Mouse (Mus musculus): Measurements from ENCODE around the gene H2-T3.
"Not testable (repeated sequence)": the region's sequence is repeated elsewhere in the genome, so short reads cannot be mapped to it uniquely, and the experiment has no call there.

The H2-T3 gene

GRCm38 (mm10) chr17:36190169-36190507, at the start of gene H2-T3:
Gene H2-T3, minus strand, starts transcription at chr17:36190287.
- no peak for DNase-seq

- no peak for DNase-seq
Observed at GRCm38 (mm10) chr17:36237321-36237921, 47.3 kb upstream of the H2-T3 start.

- not testable (repeated sequence) for DNase-seq
Observed at GRCm38 (mm10) chr17:36235300-36235699, 45.2 kb upstream of the H2-T3 start.

- no peak for DNase-seq
Observed at GRCm38 (mm10) chr17:36233572-36233971, 43.5 kb upstream of the H2-T3 start.

DNA sequence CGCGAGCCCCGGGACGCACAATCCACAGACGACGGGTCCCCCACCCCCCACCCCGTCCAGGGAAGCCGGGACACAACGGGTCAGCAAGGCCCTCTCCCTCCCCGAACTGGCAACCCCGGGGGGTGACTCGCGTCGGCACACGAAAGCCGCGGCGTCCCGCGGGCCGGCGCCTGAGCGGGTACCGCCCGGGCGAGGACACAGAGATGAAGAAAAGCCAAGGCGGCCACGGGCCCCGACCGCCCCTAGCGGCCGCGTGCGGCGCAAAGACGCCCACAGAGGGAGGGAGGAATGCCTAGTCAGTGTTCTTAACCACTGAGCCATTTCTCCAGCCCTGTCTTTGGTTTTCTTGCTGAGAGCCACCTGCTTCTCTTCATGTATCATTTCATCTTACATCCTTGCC, 41.2 kb upstream of the H2-T3 start:
- peak; percentile 73 for DNase-seq

- DNase-seq = no peak
Observed at GRCm38 (mm10) chr17:36229046-36229445, 39.0 kb upstream of the H2-T3 start.

GRCm38 (mm10) chr17:36226921-36227320, 36.8 kb upstream of the H2-T3 start:
- no peak for DNase-seq

DNA sequence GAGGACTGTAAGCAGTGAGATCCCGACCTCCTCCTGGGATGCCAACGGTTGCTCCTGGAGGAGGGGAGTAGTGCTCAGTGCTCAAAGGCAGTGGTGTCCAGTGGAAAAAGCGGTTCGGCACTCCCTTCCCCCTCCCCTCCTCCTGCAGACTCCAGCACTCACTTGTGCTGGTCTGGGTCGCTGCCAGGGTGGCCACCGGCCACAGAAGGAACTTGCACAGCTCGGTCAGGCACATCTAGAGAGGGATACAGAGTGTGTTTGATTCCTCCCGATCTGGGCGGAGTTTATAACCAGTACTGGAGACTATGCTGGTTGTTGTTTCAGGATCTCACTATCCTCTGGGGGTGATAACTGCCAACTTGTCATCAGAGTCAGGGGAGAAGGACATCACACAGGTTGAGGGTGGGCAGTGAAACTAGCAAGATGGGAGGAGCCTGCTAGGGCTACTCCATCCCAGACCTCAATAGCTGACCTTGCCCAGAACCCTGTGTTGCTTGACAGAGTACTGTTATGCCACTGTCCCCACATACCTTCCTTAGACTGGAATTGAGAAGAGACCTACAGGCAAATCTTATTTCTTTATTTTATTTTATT, 35.2 kb upstream of the H2-T3 start:
- peak; percentile 8 for DNase-seq

GRCm38 (mm10) chr17:36224451-36224850, 34.4 kb upstream of the H2-T3 start:
- DNase-seq = no peak

GRCm38 (mm10) chr17:36218594-36219155, 28.6 kb upstream of the H2-T3 start:
- DNase-seq = no peak

DNA sequence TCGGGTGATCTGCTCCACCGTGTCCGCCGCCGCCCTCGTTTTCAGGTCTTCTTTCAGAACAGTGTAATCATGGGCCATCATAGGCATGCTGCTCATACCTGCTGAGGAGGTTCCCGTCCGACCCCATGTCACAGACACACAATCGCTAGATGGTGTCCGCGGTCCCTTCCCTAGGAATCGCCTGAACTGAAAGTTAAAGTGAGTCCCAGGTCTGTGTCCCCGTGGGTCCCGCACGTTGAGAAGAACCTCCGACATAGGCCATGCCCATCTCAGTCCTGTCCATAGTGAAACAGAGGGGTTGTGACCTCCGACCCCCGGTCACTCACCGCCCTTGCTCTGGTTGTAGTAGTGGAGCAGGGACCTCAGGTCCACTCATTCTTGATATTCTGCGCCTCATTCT, 25.5 kb upstream of the H2-T3 start:
- no peak for DNase-seq

DNA sequence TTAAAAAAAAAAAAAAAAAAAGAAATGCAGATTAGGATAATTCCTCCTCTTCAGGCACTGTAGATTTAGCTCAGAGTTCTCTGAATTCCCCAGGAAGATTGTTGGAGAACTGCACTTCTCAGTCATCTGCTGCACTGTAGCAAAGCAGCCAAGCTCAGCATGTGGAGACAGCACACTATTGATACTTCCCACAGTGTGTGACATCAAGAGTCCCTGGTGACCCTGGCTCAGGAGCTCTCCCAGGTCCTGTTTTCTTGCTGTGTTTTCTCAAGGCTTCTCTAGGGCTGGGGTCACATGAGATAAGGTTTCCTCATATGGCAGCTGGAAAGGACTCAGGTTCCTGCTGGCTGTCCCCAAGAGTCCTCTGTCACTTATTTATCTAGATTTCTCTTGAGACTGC, 16.8 kb upstream of the H2-T3 start:
- no peak for DNase-seq

- no peak for DNase-seq
Observed at GRCm38 (mm10) chr17:36205862-36206261, 15.8 kb upstream of the H2-T3 start.

- DNase-seq = no peak
Observed at GRCm38 (mm10) chr17:36205456-36205855, 15.4 kb upstream of the H2-T3 start.

DNA sequence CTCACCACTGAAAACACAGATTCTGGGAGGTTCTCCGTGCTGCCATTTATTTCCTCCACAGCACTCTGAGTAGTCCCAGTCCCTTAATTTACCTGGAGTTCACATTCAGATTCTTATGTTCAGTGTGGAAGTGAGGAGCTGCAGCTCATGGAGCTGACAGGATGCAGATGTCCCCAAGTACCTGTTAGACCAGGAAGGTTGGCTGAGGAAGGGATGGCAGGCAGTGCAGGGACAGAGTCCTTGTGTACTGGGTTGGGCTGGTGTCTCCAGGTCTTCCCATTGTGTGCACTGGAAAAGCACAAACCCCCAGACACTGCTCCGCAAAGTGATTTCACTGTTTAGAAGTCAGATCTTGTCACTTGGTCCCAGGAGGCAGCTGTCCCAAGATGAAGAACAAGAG, 11.8 kb upstream of the H2-T3 start:
- no peak for DNase-seq

DNA sequence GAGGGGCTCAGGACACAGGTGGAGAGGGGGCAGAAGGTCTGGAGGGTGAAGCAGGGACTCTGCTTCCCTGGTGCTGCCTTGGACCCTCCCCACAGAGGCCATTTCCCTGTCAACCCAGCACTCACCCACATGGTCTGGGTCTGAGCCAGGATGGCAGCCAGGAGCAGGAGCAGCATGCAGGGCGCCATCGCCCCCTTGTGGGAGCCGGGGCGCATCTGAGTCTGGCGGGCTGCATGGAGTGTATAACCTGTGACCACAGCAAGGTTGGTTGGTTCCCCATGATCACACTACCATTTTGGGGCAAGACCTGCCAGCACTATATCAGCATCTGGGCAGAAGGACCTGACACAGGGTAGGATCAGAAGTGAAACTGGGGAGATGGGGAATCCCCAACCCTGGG, 8.2 kb upstream of the H2-T3 start:
- DNase-seq = no peak

GRCm38 (mm10) chr17:36194471-36194870, 4.4 kb upstream of the H2-T3 start:
- DNase-seq = no peak

DNA sequence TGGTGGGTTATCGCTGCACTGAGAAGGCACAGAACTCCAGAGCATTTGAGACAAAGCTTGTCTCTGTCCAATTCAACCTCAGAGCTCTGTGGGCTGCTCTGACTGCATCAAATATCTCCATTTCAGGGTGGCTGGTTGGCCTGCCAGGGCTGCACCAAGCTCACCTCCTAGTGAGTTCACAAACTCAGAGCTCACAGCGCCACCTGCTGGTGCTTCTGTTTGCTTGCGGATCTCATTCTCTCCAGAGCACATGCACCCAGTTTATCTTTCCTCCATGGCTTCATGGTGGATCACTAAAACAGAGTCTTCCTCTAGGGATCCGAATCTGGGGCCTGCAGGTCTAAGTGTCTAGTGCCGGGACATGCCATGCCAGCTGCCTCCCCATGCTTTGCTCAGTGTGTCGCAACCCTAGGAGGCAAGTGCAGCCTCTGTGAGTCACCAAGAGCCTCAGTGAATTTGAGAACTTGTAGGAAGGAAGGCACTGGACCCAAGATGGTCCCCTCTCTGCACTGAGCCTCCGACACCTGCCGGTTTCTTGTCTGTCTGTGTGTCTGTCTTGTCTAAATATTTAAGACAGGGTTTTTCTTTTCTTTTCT, 3.6 kb upstream of the H2-T3 start:
- peak; percentile 80 for DNase-seq

- DNase-seq = no peak
Observed at GRCm38 (mm10) chr17:36192371-36192770, 2.3 kb upstream of the H2-T3 start.

- no peak for DNase-seq
Observed at GRCm38 (mm10) chr17:36189491-36190168, 457 bp downstream of the H2-T3 start.

GRCm38 (mm10) chr17:36187540-36187939, 2.5 kb downstream of the H2-T3 start:
- DNase-seq = no peak

- no peak for DNase-seq
Observed at GRCm38 (mm10) chr17:36182212-36182611, 7.9 kb downstream of the H2-T3 start.

DNA sequence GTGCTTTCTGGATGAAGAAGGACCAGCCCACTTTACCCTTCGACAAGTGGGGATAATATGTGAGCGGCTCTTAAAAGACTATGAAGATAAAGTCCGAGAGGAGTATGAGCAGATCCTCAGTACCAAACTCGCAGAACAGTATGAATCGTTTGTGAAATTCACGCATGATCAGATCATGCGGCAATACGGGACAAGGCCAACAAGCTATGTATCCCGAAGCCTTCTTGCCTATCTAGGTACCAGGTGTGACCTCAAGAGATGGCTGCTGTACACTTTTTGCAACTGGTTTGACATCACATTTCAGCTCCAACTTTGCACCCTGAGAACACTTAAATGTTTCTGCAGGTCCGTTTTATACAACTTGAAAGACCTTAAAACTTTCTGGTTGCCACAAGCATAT, 10.6 kb downstream of the H2-T3 start:
- not testable (repeated sequence) for DNase-seq

GRCm38 (mm10) chr17:36178938-36179337, 11.1 kb downstream of the H2-T3 start:
- DNase-seq = not testable (repeated sequence)

All from right cerebral cortex, postnatal 14 days (tissue).